ENCODE assay signal across 31 mouse cellular contexts in the genomic region with DNA sequence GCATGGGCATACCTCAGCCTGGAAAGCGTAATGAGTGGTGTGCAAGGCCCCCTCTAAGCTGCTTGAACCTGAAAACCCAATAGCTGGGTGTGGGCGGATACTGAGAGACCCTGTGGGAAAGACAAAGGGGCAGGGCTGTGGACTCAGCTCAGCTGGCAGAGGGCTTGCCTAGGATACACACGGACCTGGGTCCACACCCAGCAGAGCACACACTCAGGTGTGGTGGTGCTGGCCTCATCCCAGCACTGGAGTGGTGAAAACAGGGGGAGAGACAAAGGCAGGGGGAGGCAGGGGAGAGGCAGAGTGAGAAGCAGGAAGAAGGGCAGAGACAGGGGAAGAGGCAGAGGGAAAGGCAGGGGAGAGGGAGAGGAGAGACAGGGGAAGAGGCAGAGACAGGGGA.
DNase-seq lines count a peak whose midpoint lies in the region; ATAC-seq lines count a peak whose summit lies in the region.
"Had no signal": no experiment of that assay in that cellular context is flagged by ENCODE, and none has a peak within 500 bp of the region (broad histone marks: within the 10 kb centered on the region; RNA-seq: fewer than 3 reads in every experiment).

No protein-coding gene starts in this region.

- H3K4me2 ChIP-seq in forebrain, embryonic 11.5 days (ENCODE audit: low read depth, low read length, severe bottlenecking): no peak overlapping the region
- H3K4me2 ChIP-seq in intestine, embryonic 15.5 days (replicated peaks): no peak overlapping the region
- no peak overlapping the region for H3K4me2 ChIP-seq in intestine, embryonic 16.5 days (ENCODE audit: low read depth, low read length)
- H3K4me2 ChIP-seq in neural tube, embryonic 13.5 days: no peak overlapping the region
- H3K4me2 ChIP-seq: embryonic facial prominence, embryonic 15.5 days; forebrain, embryonic 15.5 days; heart, embryonic 12.5 days; limb, embryonic 15.5 days; liver, embryonic 13.5 days had no signal

- H3K4me3 ChIP-seq in forebrain, embryonic 10.5 days: no peak overlapping the region
- no peak overlapping the region for H3K4me3 ChIP-seq in forebrain, embryonic 11.5 days (ENCODE audit: low read depth, low read length)
- no peak overlapping the region for H3K4me3 ChIP-seq in intestine, embryonic 15.5 days (replicated peaks)
- H3K4me3 ChIP-seq in intestine, embryonic 16.5 days (ENCODE audit: low read length): no peak overlapping the region
- H3K4me3 ChIP-seq in neural tube, embryonic 13.5 days: no peak overlapping the region
- H3K4me3 ChIP-seq: embryonic facial prominence, embryonic 10.5 days; embryonic facial prominence, embryonic 15.5 days; forebrain, embryonic 15.5 days; gastrocnemius, adult 2 months; heart, adult 2 months; heart, embryonic 12.5 days; limb, embryonic 15.5 days; liver, embryonic 13.5 days; myocyte had no signal

- H3K36me3 ChIP-seq in forebrain, embryonic 10.5 days (replicated peaks): no peaks in the 10 kb centered on the region
- H3K36me3 ChIP-seq in forebrain, embryonic 11.5 days (ENCODE audit: control insufficient read depth, insufficient read depth, low read length): no peaks in the 10 kb centered on the region
- H3K36me3 ChIP-seq in intestine, embryonic 15.5 days: no peaks in the 10 kb centered on the region
- no peaks in the 10 kb centered on the region for H3K36me3 ChIP-seq in intestine, embryonic 16.5 days (ENCODE audit: control insufficient read depth, insufficient read depth, low read length)
- H3K36me3 ChIP-seq in neural tube, embryonic 13.5 days: no peaks in the 10 kb centered on the region
- H3K36me3 ChIP-seq: embryonic facial prominence, embryonic 10.5 days; embryonic facial prominence, embryonic 15.5 days; forebrain, embryonic 15.5 days; G1E; heart, embryonic 12.5 days; limb, embryonic 15.5 days; liver, embryonic 13.5 days had no signal

- H3K9me3 ChIP-seq in forebrain, embryonic 10.5 days: no peaks in the 10 kb centered on the region
- H3K9me3 ChIP-seq in forebrain, embryonic 11.5 days (ENCODE audit: control insufficient read depth, low read length): no peaks in the 10 kb centered on the region
- H3K9me3 ChIP-seq in intestine, embryonic 15.5 days: no peaks in the 10 kb centered on the region
- H3K9me3 ChIP-seq in intestine, embryonic 16.5 days (ENCODE audit: control insufficient read depth, low read length): peaks cover 2% of the 10 kb centered on the region; the same call in 1 of the 2 replicates
- H3K9me3 ChIP-seq in neural tube, embryonic 13.5 days: no peaks in the 10 kb centered on the region
- H3K9me3 ChIP-seq: embryonic facial prominence, embryonic 10.5 days; embryonic facial prominence, embryonic 15.5 days; forebrain, embryonic 15.5 days; heart, embryonic 12.5 days; limb, embryonic 15.5 days had no signal

- peaks cover 32% of the 10 kb centered on the region for H3K4me1 ChIP-seq in forebrain, embryonic 10.5 days
- no peaks in the 10 kb centered on the region; the same call in 1 of the 2 replicates for H3K4me1 ChIP-seq in forebrain, embryonic 11.5 days (replicated peaks; ENCODE audit: control insufficient read depth, insufficient read depth, low read length)
- no peaks in the 10 kb centered on the region for H3K4me1 ChIP-seq in intestine, embryonic 15.5 days (replicated peaks)
- H3K4me1 ChIP-seq in intestine, embryonic 16.5 days (ENCODE audit: control insufficient read depth, insufficient read depth, low read length): no peaks in the 10 kb centered on the region
- H3K4me1 ChIP-seq in neural tube, embryonic 13.5 days (replicated peaks): peaks cover 32% of the 10 kb centered on the region
- H3K4me1 ChIP-seq: embryonic facial prominence, embryonic 15.5 days; heart, embryonic 12.5 days; liver, embryonic 13.5 days had no signal

- whole genome bisulfite sequencing in forebrain, embryonic 10.5 days: 53% methylated on average over 3 of the region's 3 CpGs
- 42% methylated on average over 3 of the region's 3 CpGs for WGBS in forebrain, embryonic 11.5 days
- WGBS in intestine, embryonic 15.5 days: 55% methylated on average over 3 of the region's 3 CpGs
- WGBS in intestine, embryonic 16.5 days: 53% methylated on average over 3 of the region's 3 CpGs
- WGBS in neural tube, embryonic 13.5 days: 43% methylated on average over 3 of the region's 3 CpGs

- no peaks in the 10 kb centered on the region for H3K27me3 ChIP-seq in forebrain, embryonic 10.5 days (ENCODE audit: poor library complexity, severe bottlenecking)
- H3K27me3 ChIP-seq in forebrain, embryonic 11.5 days (ENCODE audit: control insufficient read depth, insufficient read depth, low read length): no peaks in the 10 kb centered on the region
- no peaks in the 10 kb centered on the region for H3K27me3 ChIP-seq in intestine, embryonic 15.5 days (replicated peaks)
- H3K27me3 ChIP-seq in intestine, embryonic 16.5 days (replicated peaks; ENCODE audit: control insufficient read depth, insufficient read depth, low read length): no peaks in the 10 kb centered on the region
- no peaks in the 10 kb centered on the region for H3K27me3 ChIP-seq in neural tube, embryonic 13.5 days
- H3K27me3 ChIP-seq: embryonic facial prominence, embryonic 15.5 days; forebrain, embryonic 15.5 days; heart, embryonic 12.5 days; limb, embryonic 15.5 days; liver, embryonic 13.5 days had no signal

- no peak for DNase-seq in forebrain, embryonic 10.5 days (ENCODE audit: extremely low spot score, low spot score)
- DNase-seq in forebrain, embryonic 11.5 days (ENCODE audit: low spot score): no peak
- no peak for DNase-seq in neural tube, embryonic 10.5 days (ENCODE audit: extremely low spot score, low spot score)
- no peak for DNase-seq in heart, adult 11 months
- DNase-seq in retina, postnatal 1 day: no peak
- DNase-seq: adrenal gland, postnatal 10 days; cerebellum, adult 8-10 months; cerebellum, postnatal 25 days; gastrocnemius, adult 2 months; gastrocnemius, postnatal 36 days; heart, adult 2 months; heart, postnatal 4 days; kidney, adult 2 months; kidney, postnatal 36 days; left cerebral cortex, postnatal 4 days; liver, embryonic 13.5 days; lung, postnatal 4 days; right cerebral cortex, postnatal 14 days; thymus, adult 2 months; thymus, postnatal 36 days had no signal

- ATAC-seq in forebrain, embryonic 11.5 days (replicated peaks; ENCODE audit: low FRiP score): no peak
- 0 out of 2 replicates have a peak, but pooled peaks have one; percentile 34 for ATAC-seq in intestine, embryonic 15.5 days
- no peak for ATAC-seq in intestine, embryonic 16.5 days
- no peak for ATAC-seq in neural tube, embryonic 13.5 days (ENCODE audit: low read depth)
- ATAC-seq: forebrain, embryonic 15.5 days; lung, postnatal 0 days had no signal

- H3K9ac ChIP-seq in forebrain, embryonic 11.5 days (ENCODE audit: low read length): no peak overlapping the region
- H3K9ac ChIP-seq in intestine, embryonic 15.5 days: no peak overlapping the region
- no peak overlapping the region for H3K9ac ChIP-seq in intestine, embryonic 16.5 days (ENCODE audit: low read depth, low read length)
- no peak overlapping the region for H3K9ac ChIP-seq in neural tube, embryonic 13.5 days
- H3K9ac ChIP-seq: embryonic facial prominence, embryonic 15.5 days; forebrain, embryonic 15.5 days; heart, embryonic 12.5 days; limb, embryonic 15.5 days; liver, embryonic 13.5 days had no signal

- H3K27ac ChIP-seq in forebrain, embryonic 10.5 days: peak overlapping the region; percentile 53
- no peak overlapping the region for H3K27ac ChIP-seq in forebrain, embryonic 11.5 days (ENCODE audit: low read depth, low read length)
- no peak overlapping the region for H3K27ac ChIP-seq in intestine, embryonic 15.5 days
- no peak overlapping the region for H3K27ac ChIP-seq in intestine, embryonic 16.5 days (ENCODE audit: low read length)
- H3K27ac ChIP-seq in neural tube, embryonic 13.5 days (replicated peaks): 0 out of 2 replicates have a peak overlapping the region, but pooled peaks have one; percentile 9
- H3K27ac ChIP-seq: embryonic facial prominence, embryonic 10.5 days; embryonic facial prominence, embryonic 15.5 days; forebrain, embryonic 15.5 days; gastrocnemius, adult 2 months; heart, adult 2 months; limb, embryonic 15.5 days; liver, embryonic 13.5 days had no signal

Comparison
In these comparisons a context has a peak if more than half of its experiments do, and no peak if none do; other contexts are left out.
1. H3K27ac ChIP-seq: peak in forebrain, embryonic 10.5 days (single experiment) and neural tube, embryonic 13.5 days (single experiment); none in forebrain, embryonic 11.5 days (single experiment), intestine, embryonic 15.5 days (single experiment) and intestine, embryonic 16.5 days (single experiment).